Mouse (Mus musculus) thymus, postnatal 4 days (tissue): ENCODE measurements around the gene Epha4.

ENCODE experiments used
- DNase-seq: peaks from one replicate; pipeline ENCODE4 v3.0.0; 2021

The Epha4 gene

GRCm38 (mm10) chr1:77391590-77391989, 123.3 kb downstream of the Epha4 start:
- DNase-seq: no peak

GRCm38 (mm10) chr1:77389069-77389468, 125.8 kb downstream of the Epha4 start:
- no peak for DNase-seq

GRCm38 (mm10) chr1:77388556-77388955, 126.3 kb downstream of the Epha4 start:
- DNase-seq: no peak

- no peak for DNase-seq
These were observed 129.3 kb downstream of the Epha4 start for GRCm38 (mm10) chr1:77385613-77386012.

- no peak for DNase-seq
These were observed 131.4 kb downstream of the Epha4 start for GRCm38 (mm10) chr1:77383466-77383865.

GRCm38 (mm10) chr1:77377550-77377980, 137.3 kb downstream of the Epha4 start:
- DNase-seq: no peak

GRCm38 (mm10) chr1:77374054-77374453, 140.8 kb downstream of the Epha4 start:
- DNase-seq: no peak

- no peak for DNase-seq
These were observed 144.0 kb downstream of the Epha4 start for GRCm38 (mm10) chr1:77370921-77371320.

GRCm38 (mm10) chr1:77369255-77369837, 145.5 kb downstream of the Epha4 start:
- DNase-seq: no peak

- no peak for DNase-seq
These were observed 149.0 kb downstream of the Epha4 start for GRCm38 (mm10) chr1:77365850-77366249.

GRCm38 (mm10) chr1:77364596-77364995, 150.3 kb downstream of the Epha4 start:
- DNase-seq: no peak

- DNase-seq: no peak
These were observed 151.0 kb downstream of the Epha4 start for GRCm38 (mm10) chr1:77363848-77364247.

GRCm38 (mm10) chr1:77346459-77346858, 168.4 kb downstream of the Epha4 start:
- no peak for DNase-seq

GRCm38 (mm10) chr1:77343792-77344191, 171.1 kb downstream of the Epha4 start:
- no peak for DNase-seq

- no peak for DNase-seq
These were observed 175.2 kb downstream of the Epha4 start for GRCm38 (mm10) chr1:77339701-77340100.

GRCm38 (mm10) chr1:77338346-77338745, 176.5 kb downstream of the Epha4 start:
- DNase-seq: no peak

GRCm38 (mm10) chr1:77336937-77337336, 178.0 kb downstream of the Epha4 start:
- DNase-seq: no peak

- no peak for DNase-seq
These were observed 196.2 kb downstream of the Epha4 start for GRCm38 (mm10) chr1:77318597-77319127.
